Mouse (Mus musculus): ENCODE measurements around the gene Hoxa1. TPM values are rescaled to one million over a fixed set of nuclear protein-coding genes. Genes with fewer than 3 reads are reported as not detected.

Hoxa1 gene
- polyA plus RNA-seq, 1 experiment: not detected

- H3K9me3 ChIP-seq (ENCODE audit: control insufficient read depth, low read length): no peaks in the 10 kb centered on the region
- H3K4me3 ChIP-seq (replicated peaks): no peak overlapping the region
- TF ChIP-seq TAL1 (IDR thresholded peaks at IDR 0.05; ENCODE audit: low read length) (no peak), GATA1 (IDR thresholded peaks at IDR 0.05; ENCODE audit: low read length) (no peak)
- H3K36me3 ChIP-seq (ENCODE audit: control insufficient read depth): no peaks in the 10 kb centered on the region
- peaks cover 100% of the 10 kb centered on the region for H3K27me3 ChIP-seq (ENCODE audit: control insufficient read depth)
- no peaks in the 10 kb centered on the region; the same call in 1 of the 2 replicates for H3K4me1 ChIP-seq (ENCODE audit: control insufficient read depth)
Measured at GRCm38 (mm10) chr6:52157466-52158275, 446 bp downstream of the Hoxa1 start.

DNA sequence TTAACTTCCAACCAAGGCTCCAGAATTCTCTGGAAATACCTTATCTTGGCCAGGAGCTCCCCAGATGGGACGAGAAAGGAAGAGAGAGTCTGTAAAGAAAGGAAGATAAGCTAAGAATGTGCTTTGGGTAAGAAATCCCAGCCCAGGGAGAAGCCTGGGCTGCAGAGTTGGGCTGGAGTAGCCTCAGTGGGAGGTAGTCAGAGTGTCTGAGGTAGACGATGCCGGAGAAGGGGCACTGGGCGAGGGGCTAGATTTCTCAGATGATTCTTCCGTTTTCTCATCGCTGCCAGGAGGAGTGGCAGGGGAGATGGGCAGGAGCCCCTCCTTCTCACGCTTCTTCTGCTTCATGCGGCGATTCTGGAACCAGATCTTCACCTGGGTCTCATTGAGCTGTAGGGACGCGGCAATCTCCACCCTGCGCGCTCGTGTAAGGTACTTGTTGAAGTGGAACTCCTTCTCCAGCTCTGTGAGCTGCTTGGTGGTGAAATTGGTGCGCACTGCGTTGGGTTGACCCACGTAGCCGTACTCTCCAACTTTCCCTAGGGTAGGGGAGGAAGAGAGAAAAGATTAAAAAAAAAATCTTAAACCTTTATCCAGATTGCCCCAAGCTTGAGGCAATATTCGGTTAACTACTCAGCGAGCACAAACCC lies 1.4 kb downstream of the Hoxa1 start:
- Histone ChIP-seq H3K4me1 (ENCODE audit: control insufficient read depth) (no peaks in the 10 kb centered on the region; the same call in 1 of the 2 replicates), H3K36me3 (ENCODE audit: control insufficient read depth) (no peaks in the 10 kb centered on the region), H3K9me3 (ENCODE audit: control insufficient read depth, low read length) (no peaks in the 10 kb centered on the region), H3K27me3 (ENCODE audit: control insufficient read depth) (peaks cover 100% of the 10 kb centered on the region), H3K4me3 (replicated peaks) (no peak overlapping the region)
- no peak for TF ChIP-seq TAL1 (IDR thresholded peaks at IDR 0.05; ENCODE audit: low read length)
- no peak for TF ChIP-seq GATA1 (IDR thresholded peaks at IDR 0.05; ENCODE audit: low read length)

DNA sequence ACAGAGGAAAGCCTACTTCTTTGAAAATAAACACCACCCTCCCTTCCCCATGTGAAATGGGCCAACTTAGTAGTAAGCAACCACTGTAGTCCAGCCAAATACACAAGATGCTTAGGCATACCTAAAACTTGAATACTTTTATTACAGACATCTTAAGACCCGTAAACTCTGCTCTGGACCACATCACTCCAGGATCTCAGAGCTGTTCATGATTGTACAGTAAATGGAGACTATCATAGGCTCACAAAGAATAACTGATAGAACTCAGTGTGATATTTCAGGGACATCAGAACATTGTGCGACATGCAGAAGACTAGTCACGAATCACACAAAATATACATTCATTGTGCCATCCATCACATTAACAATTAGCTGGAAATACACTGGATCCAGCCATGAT lies 2.6 kb downstream of the Hoxa1 start:
- no peaks in the 10 kb centered on the region for H3K9me3 ChIP-seq (ENCODE audit: control insufficient read depth, low read length)
- H3K4me1 ChIP-seq (ENCODE audit: control insufficient read depth): no peaks in the 10 kb centered on the region; the same call in 1 of the 2 replicates
- H3K4me3 ChIP-seq (replicated peaks): no peak overlapping the region
- H3K27me3 ChIP-seq (ENCODE audit: control insufficient read depth): peaks cover 94% of the 10 kb centered on the region
- no peaks in the 10 kb centered on the region for H3K36me3 ChIP-seq (ENCODE audit: control insufficient read depth)
- no peak for TF ChIP-seq TAL1 (IDR thresholded peaks at IDR 0.05; ENCODE audit: low read length)
- no peak for TF ChIP-seq GATA1 (IDR thresholded peaks at IDR 0.05; ENCODE audit: low read length)

- TF ChIP-seq GATA1 (IDR thresholded peaks at IDR 0.05; ENCODE audit: low read length) (no peak), TAL1 (IDR thresholded peaks at IDR 0.05; ENCODE audit: low read length) (no peak)
- Histone ChIP-seq H3K4me3 (replicated peaks) (no peak overlapping the region), H3K4me1 (ENCODE audit: control insufficient read depth) (no peaks in the 10 kb centered on the region; the same call in 1 of the 2 replicates), H3K27me3 (ENCODE audit: control insufficient read depth) (peaks cover 93% of the 10 kb centered on the region), H3K9me3 (ENCODE audit: control insufficient read depth, low read length) (no peaks in the 10 kb centered on the region), H3K36me3 (ENCODE audit: control insufficient read depth) (no peaks in the 10 kb centered on the region)
Measured at GRCm38 (mm10) chr6:52154044-52154443, 4.1 kb downstream of the Hoxa1 start.

DNA sequence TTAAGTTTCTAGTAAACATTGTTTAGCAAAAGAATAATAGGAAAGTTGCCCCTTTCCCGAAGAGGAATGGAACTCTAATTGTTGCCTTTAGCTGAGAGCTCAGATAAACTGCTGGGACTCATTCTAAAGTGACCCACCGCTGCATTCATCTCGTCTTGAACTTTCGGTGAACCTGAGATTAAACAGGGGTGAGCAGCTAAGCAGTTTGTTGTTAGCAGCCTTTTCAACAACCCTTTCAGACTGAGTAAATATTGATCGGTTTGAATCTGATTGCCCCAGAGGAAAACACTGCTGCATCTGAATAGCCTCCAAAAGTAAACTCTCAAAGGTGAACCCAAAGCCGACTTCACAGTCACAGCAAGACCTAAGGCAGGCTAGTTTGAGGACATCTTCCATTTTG lies 4.8 kb downstream of the Hoxa1 start:
- no peak overlapping the region for H3K4me3 ChIP-seq (replicated peaks)
- H3K4me1 ChIP-seq (ENCODE audit: control insufficient read depth): no peaks in the 10 kb centered on the region
- peaks cover 85% of the 10 kb centered on the region for H3K27me3 ChIP-seq (ENCODE audit: control insufficient read depth)
- no peaks in the 10 kb centered on the region for H3K9me3 ChIP-seq (ENCODE audit: control insufficient read depth, low read length)
- TF ChIP-seq GATA1 (IDR thresholded peaks at IDR 0.05; ENCODE audit: low read length) (no peak), TAL1 (IDR thresholded peaks at IDR 0.05; ENCODE audit: low read length) (no peak)
- H3K36me3 ChIP-seq (ENCODE audit: control insufficient read depth): no peaks in the 10 kb centered on the region

GRCm38 (mm10) chr6:52152226-52153193 lies 5.6 kb downstream of the Hoxa1 start:
- no peaks in the 10 kb centered on the region for H3K9me3 ChIP-seq (ENCODE audit: control insufficient read depth, low read length)
- no peaks in the 10 kb centered on the region for H3K4me1 ChIP-seq (ENCODE audit: control insufficient read depth)
- no peak overlapping the region for H3K4me3 ChIP-seq (replicated peaks)
- TF ChIP-seq GATA1 (IDR thresholded peaks at IDR 0.05; ENCODE audit: low read length) (no peak), TAL1 (IDR thresholded peaks at IDR 0.05; ENCODE audit: low read length) (no peak)
- H3K36me3 ChIP-seq (ENCODE audit: control insufficient read depth): no peaks in the 10 kb centered on the region
- H3K27me3 ChIP-seq (ENCODE audit: control insufficient read depth): peaks cover 78% of the 10 kb centered on the region

DNA sequence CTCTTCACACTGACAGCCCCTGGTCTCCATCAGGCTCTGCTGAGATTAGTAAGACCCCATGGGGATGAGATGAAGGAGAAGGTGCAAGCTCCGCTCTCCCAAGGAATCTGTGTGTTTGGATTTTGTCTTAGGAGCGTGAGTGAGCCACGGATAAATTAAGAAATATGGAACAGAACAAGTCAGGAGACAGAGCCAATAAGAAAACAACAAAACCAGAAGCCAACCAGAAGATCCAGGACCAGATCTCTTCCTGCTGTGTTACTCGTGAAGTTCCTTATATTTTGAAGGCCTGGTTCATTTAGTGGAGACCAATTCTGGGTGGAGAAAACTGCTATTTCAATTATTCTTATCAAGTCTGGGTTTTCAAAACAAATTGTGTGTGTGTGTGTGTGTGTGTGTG lies 6.5 kb downstream of the Hoxa1 start:
- no peaks in the 10 kb centered on the region for H3K4me1 ChIP-seq (ENCODE audit: control insufficient read depth)
- no peaks in the 10 kb centered on the region for H3K36me3 ChIP-seq (ENCODE audit: control insufficient read depth)
- TF ChIP-seq GATA1 (IDR thresholded peaks at IDR 0.05; ENCODE audit: low read length) (no peak), TAL1 (IDR thresholded peaks at IDR 0.05; ENCODE audit: low read length) (no peak)
- H3K27me3 ChIP-seq (ENCODE audit: control insufficient read depth): peaks cover 75% of the 10 kb centered on the region
- H3K4me3 ChIP-seq (replicated peaks): no peak overlapping the region
- H3K9me3 ChIP-seq (ENCODE audit: control insufficient read depth, low read length): no peaks in the 10 kb centered on the region

DNA sequence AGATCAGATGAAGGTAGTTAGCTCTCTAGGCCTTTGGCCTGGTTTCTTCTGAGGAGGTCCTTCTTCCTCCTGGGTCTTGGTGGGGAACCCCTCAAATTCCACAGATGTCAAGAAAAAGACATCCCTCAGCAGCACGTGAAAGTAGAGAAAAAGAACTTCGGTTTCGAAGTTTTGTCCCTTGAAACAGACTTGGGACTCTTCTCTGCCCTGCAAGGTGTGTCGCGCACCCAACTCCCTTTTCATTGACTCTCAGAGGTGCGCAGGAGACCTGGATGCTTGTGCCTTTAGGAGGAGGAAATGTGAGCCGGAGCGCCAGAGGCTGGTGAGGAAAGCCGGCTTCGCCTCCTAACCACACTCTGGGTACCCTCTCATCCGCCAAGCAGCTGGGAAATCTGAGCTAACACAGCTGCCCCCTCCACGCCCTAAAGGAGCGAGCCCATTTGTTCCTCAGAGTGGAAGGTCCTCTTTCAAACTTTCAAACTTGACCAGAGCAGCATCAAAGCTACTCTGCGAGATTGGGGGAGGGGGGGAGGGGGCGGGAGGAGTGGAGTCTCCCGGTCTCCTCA lies 7.6 kb downstream of the Hoxa1 start:
- Histone ChIP-seq H3K4me3 (replicated peaks) (no peak overlapping the region), H3K27me3 (ENCODE audit: control insufficient read depth) (peaks cover 67% of the 10 kb centered on the region), H3K4me1 (ENCODE audit: control insufficient read depth) (no peaks in the 10 kb centered on the region), H3K36me3 (ENCODE audit: control insufficient read depth) (no peaks in the 10 kb centered on the region), H3K9me3 (ENCODE audit: control insufficient read depth, low read length) (no peaks in the 10 kb centered on the region)
- TF ChIP-seq GATA1 (IDR thresholded peaks at IDR 0.05; ENCODE audit: low read length): no peak
- TF ChIP-seq TAL1 (IDR thresholded peaks at IDR 0.05; ENCODE audit: low read length): no peak

All from erythroblast, embryonic 14.5 days (primary cell).